Mouse (Mus musculus): ENCODE results near the gene Zfhx3. TPM values are rescaled to one million over a fixed set of nuclear protein-coding genes. Genes with fewer than 3 reads are reported as not detected.

Gene Zfhx3
- polyA plus RNA-seq, 1 experiment = 6.6 TPM

DNA sequence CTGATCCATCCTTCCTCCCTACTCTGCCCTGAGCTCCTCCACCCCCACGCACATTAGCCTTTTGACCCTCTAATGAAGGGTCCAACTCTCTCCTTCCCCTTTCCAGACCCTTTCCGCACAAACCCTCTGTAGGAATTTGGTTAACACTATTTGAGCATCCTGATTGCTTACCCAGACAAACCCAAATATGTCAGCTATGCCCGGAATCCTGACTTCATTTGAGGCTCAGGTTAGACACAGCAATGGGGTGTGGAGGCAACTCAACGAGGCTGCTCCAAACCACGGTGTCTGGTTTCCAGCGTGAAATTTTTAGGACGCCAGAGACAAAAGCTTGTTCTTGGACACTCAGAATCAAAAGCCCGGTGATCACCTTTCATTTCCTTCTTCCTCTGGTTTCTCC is 252.1 kb downstream of the Zfhx3 start:
- TF ChIP-seq POLR2A (IDR thresholded peaks at IDR 0.05; ENCODE audit: borderline replicate concordance, control insufficient read depth, low read depth, low read length) (no peak), CTCF (IDR thresholded peaks at IDR 0.05; ENCODE audit: control insufficient read depth, insufficient read depth, low read length) (no peak)
- no peak overlapping the region for H3K27ac ChIP-seq (ENCODE audit: control insufficient read depth, insufficient read depth, low read depth, low read length, poor library complexity)
- H3K4me3 ChIP-seq (replicated peaks; ENCODE audit: control insufficient read depth, low read depth, low read length) = no peak overlapping the region
- H3K4me1 ChIP-seq (ENCODE audit: control insufficient read depth, insufficient read depth, low read length) = no peaks in the 10 kb centered on the region
- 74% methylated on average over 8 of the region's 8 CpGs for WGBS

DNA sequence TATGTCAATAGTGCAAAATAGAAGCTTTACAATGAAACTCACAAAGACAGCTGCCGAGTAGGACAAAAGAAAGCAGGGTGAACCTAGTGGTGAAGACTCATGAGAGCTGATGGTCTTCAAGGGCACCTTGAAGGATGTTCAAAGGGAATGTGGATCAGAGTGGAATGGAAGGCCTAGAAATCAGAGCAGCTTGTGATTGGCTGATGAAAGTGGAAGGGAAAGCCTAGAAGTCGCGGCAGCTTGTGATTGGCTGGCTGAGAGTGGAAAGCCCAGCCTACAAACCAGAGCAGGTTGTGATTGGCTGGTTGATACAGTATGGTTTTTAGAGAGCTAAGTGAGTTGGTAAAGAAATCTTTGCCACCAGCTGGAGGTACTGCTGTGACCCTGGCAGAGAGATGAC is 272.6 kb downstream of the Zfhx3 start:
- Histone ChIP-seq H3K4me1 (ENCODE audit: control insufficient read depth, insufficient read depth, low read length) (no peaks in the 10 kb centered on the region), H3K4me3 (replicated peaks; ENCODE audit: control insufficient read depth, low read depth, low read length) (no peak overlapping the region), H3K27ac (ENCODE audit: control insufficient read depth, insufficient read depth, low read depth, low read length, poor library complexity) (no peak overlapping the region)
- no peak for TF ChIP-seq POLR2A (IDR thresholded peaks at IDR 0.05; ENCODE audit: borderline replicate concordance, control insufficient read depth, low read depth, low read length)
- TF ChIP-seq CTCF (IDR thresholded peaks at IDR 0.05; ENCODE audit: control insufficient read depth, insufficient read depth, low read length) = no peak
- 84% methylated on average over 3 of the region's 3 CpGs for WGBS

DNA sequence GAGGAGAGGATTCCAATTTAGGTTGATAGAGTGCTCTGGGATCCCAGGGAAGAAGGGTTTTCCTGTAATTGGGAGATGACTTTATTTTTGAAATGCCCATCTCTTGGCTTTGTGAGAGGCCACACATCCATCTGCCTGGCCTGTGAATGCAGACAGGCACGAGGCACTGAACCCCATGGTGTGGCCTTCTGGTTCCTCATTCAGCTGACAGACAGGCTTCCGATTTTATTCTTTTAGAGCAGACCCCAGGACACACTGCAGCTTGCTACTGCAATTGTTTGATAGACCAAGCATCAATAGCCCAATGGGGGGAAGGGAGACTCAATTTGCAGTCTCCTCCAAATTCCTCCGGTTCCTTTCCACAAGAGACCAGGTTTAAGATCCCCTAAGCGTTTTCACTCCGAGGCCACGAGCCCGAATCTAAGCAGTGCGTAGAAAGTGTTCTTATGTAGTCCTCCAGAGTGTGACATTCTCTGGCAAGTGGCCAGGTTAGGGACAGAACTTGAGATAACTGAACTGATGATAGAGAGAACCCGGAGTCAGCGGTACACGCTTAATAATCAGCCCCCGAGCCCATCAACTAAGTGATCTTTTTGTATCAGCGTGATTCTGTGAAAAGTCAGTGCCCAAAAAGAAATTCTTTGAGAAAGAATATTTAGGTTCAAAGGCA is 275.9 kb downstream of the Zfhx3 start:
- WGBS = 73% methylated on average over 13 of the region's 13 CpGs
- Histone ChIP-seq H3K4me1 (ENCODE audit: control insufficient read depth, insufficient read depth, low read length) (no peaks in the 10 kb centered on the region; the same call in 1 of the 2 replicates), H3K27ac (ENCODE audit: control insufficient read depth, insufficient read depth, low read depth, low read length, poor library complexity) (no peak overlapping the region), H3K4me3 (replicated peaks; ENCODE audit: control insufficient read depth, low read depth, low read length) (no peak overlapping the region)
- no peak for TF ChIP-seq POLR2A (IDR thresholded peaks at IDR 0.05; ENCODE audit: borderline replicate concordance, control insufficient read depth, low read depth, low read length)
- TF ChIP-seq CTCF (IDR thresholded peaks at IDR 0.05; ENCODE audit: control insufficient read depth, insufficient read depth, low read length) = no peak

DNA sequence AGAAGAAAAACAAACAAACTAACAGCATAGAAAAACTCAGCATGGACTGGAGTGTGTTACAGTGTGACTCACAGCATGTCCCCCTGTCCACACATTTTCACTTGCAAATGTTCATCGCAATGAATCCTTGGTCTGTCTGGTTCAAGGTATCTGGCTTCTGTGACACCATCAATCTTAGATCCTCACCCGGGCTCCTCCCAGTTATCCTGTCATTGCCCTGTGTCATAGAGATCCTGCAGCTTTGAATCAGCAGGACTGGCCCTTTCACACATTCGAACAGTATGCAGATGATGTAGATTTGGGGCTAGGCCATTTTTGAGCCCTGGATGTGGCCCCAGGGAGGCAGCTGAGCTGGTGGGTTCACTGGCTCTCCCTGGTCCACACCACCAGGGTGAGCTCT is 278.1 kb downstream of the Zfhx3 start:
- WGBS = 67% methylated on average over 3 of the region's 3 CpGs
- H3K4me3 ChIP-seq (replicated peaks; ENCODE audit: control insufficient read depth, low read depth, low read length) = no peak overlapping the region
- no peak overlapping the region for H3K27ac ChIP-seq (ENCODE audit: control insufficient read depth, insufficient read depth, low read depth, low read length, poor library complexity)
- TF ChIP-seq CTCF (IDR thresholded peaks at IDR 0.05; ENCODE audit: control insufficient read depth, insufficient read depth, low read length) = no peak
- TF ChIP-seq POLR2A (IDR thresholded peaks at IDR 0.05; ENCODE audit: borderline replicate concordance, control insufficient read depth, low read depth, low read length) = no peak
- no peaks in the 10 kb centered on the region; the same call in 1 of the 2 replicates for H3K4me1 ChIP-seq (ENCODE audit: control insufficient read depth, insufficient read depth, low read length)

DNA sequence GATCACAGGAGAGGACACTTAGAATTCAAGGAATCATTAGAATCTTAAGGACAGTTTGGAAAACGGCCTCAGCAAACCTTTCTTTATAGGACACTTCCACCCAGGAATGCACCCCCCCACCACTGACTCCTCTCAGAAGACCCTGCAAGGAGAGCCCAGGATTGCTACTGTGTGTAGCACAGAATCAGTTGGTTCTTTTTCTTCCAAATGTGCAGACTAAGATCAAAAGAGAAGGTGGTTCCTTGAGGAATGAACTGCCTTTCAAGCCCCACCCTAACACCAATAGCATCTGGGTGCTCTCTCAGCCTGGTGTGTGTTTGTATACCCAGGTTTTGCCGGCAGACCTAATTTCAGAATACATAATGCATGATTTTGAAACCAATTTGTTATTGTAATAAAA is 279.6 kb downstream of the Zfhx3 start:
- no peak for TF ChIP-seq POLR2A (IDR thresholded peaks at IDR 0.05; ENCODE audit: borderline replicate concordance, control insufficient read depth, low read depth, low read length)
- no peak for TF ChIP-seq CTCF (IDR thresholded peaks at IDR 0.05; ENCODE audit: control insufficient read depth, insufficient read depth, low read length)
- Histone ChIP-seq H3K4me3 (replicated peaks; ENCODE audit: control insufficient read depth, low read depth, low read length) (no peak overlapping the region), H3K4me1 (ENCODE audit: control insufficient read depth, insufficient read depth, low read length) (no peaks in the 10 kb centered on the region; the same call in 1 of the 2 replicates), H3K27ac (ENCODE audit: control insufficient read depth, insufficient read depth, low read depth, low read length, poor library complexity) (no peak overlapping the region)
- whole genome bisulfite sequencing = 66% methylated on average over 2 of the region's 2 CpGs

DNA sequence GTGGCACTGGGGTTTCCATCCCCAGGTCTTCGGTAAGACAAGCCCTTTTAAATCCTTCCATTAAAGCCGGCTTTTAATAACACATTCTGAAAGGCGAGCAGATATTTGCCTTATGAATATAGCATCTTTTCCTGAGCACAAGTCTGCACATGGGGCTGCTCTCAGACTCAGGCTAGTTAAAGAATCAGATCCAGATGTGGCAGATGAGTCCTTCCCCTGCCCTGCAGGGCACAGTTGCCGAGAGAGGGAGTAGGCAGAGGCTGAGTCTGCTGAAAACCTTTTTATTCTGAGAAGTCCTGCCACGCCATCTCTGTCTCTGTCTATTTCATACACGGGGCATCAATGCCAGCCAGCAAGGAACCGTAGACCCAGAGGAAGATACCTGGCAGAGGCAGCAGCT is 289.9 kb downstream of the Zfhx3 start:
- Histone ChIP-seq H3K27ac (ENCODE audit: control insufficient read depth, insufficient read depth, low read depth, low read length, poor library complexity) (no peak overlapping the region), H3K4me1 (ENCODE audit: control insufficient read depth, insufficient read depth, low read length) (no peaks in the 10 kb centered on the region), H3K4me3 (replicated peaks; ENCODE audit: control insufficient read depth, low read depth, low read length) (no peak overlapping the region)
- no peak for TF ChIP-seq POLR2A (IDR thresholded peaks at IDR 0.05; ENCODE audit: borderline replicate concordance, control insufficient read depth, low read depth, low read length)
- TF ChIP-seq CTCF (IDR thresholded peaks at IDR 0.05; ENCODE audit: control insufficient read depth, insufficient read depth, low read length) = no peak
- WGBS = 77% methylated on average over 7 of the region's 7 CpGs

DNA sequence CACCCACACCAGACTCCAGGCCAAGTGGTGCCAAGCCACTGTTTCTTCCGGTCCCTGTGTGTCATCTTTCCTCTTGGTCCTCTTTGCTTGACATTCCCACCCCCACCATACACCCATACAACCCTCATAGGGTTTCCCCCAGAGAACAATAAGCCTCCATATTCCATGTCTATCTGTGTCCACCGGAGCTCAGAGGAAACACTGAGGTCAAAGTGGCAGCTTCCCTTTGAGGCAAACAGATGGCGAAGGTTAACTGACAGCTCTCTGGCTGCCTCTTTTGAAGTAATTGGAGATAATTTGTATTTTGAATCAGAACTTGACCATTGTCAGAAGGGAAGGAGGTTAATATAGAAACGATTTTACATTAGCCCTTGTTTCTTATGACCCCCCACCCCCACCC is 292.0 kb downstream of the Zfhx3 start:
- no peak for TF ChIP-seq POLR2A (IDR thresholded peaks at IDR 0.05; ENCODE audit: borderline replicate concordance, control insufficient read depth, low read depth, low read length)
- no peak for TF ChIP-seq CTCF (IDR thresholded peaks at IDR 0.05; ENCODE audit: control insufficient read depth, insufficient read depth, low read length)
- Histone ChIP-seq H3K4me1 (ENCODE audit: control insufficient read depth, insufficient read depth, low read length) (no peaks in the 10 kb centered on the region), H3K27ac (ENCODE audit: control insufficient read depth, insufficient read depth, low read depth, low read length, poor library complexity) (no peak overlapping the region), H3K4me3 (replicated peaks; ENCODE audit: control insufficient read depth, low read depth, low read length) (no peak overlapping the region)
- WGBS = 54% methylated on average over 4 of the region's 4 CpGs

DNA sequence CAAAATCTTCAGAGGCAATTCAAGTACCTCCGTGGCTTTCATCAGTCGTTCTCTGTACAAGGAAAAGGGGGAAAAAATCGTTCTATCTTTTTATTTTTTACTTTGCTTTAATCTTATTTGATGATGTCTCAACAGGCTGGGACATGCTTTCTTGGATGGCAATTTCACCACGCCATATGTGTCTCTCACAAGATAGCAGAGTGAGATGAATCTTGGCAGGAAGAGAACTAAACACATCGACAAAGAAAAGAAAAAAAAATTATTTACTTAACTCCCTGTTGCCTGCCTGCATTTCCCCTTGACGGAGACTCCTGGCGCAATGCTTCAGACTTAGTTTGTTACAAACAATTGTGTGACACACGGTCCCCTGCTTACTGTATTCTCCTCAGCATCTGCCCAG is 294.3 kb downstream of the Zfhx3 start:
- TF ChIP-seq CTCF (IDR thresholded peaks at IDR 0.05; ENCODE audit: control insufficient read depth, insufficient read depth, low read length) (no peak), POLR2A (IDR thresholded peaks at IDR 0.05; ENCODE audit: borderline replicate concordance, control insufficient read depth, low read depth, low read length) (no peak)
- no peak overlapping the region for H3K27ac ChIP-seq (ENCODE audit: control insufficient read depth, insufficient read depth, low read depth, low read length, poor library complexity)
- H3K4me1 ChIP-seq (ENCODE audit: control insufficient read depth, insufficient read depth, low read length) = no peaks in the 10 kb centered on the region
- no peak overlapping the region for H3K4me3 ChIP-seq (replicated peaks; ENCODE audit: control insufficient read depth, low read depth, low read length)
- 70% methylated on average over 8 of the region's 8 CpGs for WGBS

DNA sequence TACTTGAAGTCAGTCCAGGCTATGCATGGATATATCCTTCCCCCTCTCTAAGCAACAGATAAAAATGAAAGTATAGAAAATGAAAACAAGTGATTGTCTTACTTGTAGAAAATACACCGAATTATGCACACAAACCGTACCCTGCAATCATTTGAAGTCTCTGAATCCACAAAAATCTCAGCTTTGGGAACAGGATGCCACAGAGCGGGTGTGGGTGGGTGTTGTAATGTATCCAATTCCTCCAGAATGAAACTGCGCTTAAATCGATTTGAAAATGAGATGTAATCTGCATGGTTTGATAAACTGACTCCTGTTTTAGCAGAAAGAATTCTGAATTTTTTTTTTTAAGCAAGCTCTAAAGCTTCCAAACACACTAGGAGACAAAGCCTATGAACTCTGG is 297.1 kb downstream of the Zfhx3 start:
- Histone ChIP-seq H3K4me1 (ENCODE audit: control insufficient read depth, insufficient read depth, low read length) (no peaks in the 10 kb centered on the region), H3K27ac (ENCODE audit: control insufficient read depth, insufficient read depth, low read depth, low read length, poor library complexity) (no peak overlapping the region), H3K4me3 (replicated peaks; ENCODE audit: control insufficient read depth, low read depth, low read length) (no peak overlapping the region)
- no peak for TF ChIP-seq CTCF (IDR thresholded peaks at IDR 0.05; ENCODE audit: control insufficient read depth, insufficient read depth, low read length)
- no peak for TF ChIP-seq POLR2A (IDR thresholded peaks at IDR 0.05; ENCODE audit: borderline replicate concordance, control insufficient read depth, low read depth, low read length)
- 82% methylated on average over 5 of the region's 5 CpGs for WGBS
